Mouse (Mus musculus): ENCODE results near the gene Atg7. TPM values are rescaled to one million over a fixed set of nuclear protein-coding genes. Genes with fewer than 3 reads are reported as not detected.

The Atg7 gene
- total RNA-seq, 1 experiment = 14.6 TPM

GRCm38 (mm10) chr6:114873808-114874137, 230.9 kb downstream of the Atg7 start:
- H3K4me3 ChIP-seq (ENCODE audit: insufficient read depth in 1 of 2, low read depth in 1 of 2, low read length in 2 of 2, poor library complexity in 1 of 2, severe bottlenecking in 1 of 2) = no peak overlapping the region
- in situ Hi-C loops (cut with MboI; ENCODE audit: low sequenced_read_pairs in 2 of 2, unreplicated experiment in 2 of 2) = no loop called here
- no peak for DNase-seq (ENCODE audit: low read depth, low spot score)

GRCm38 (mm10) chr6:114874138-114874928, 231.4 kb downstream of the Atg7 start:
- H3K27ac ChIP-seq (ENCODE audit: insufficient read depth, low read depth, low read length, poor library complexity, severe bottlenecking) = no peak overlapping the region
- in situ Hi-C loops (cut with MboI; ENCODE audit: low sequenced_read_pairs in 2 of 2, unreplicated experiment in 2 of 2) = no loop called here
- H3K4me3 ChIP-seq (ENCODE audit: insufficient read depth in 1 of 2, low read depth in 1 of 2, low read length in 2 of 2, poor library complexity in 1 of 2, severe bottlenecking in 1 of 2) = peak overlapping the region; percentile 44 to 59
- TF ChIP-seq HCFC1 (IDR thresholded peaks at IDR 0.05; ENCODE audit: borderline replicate concordance, insufficient read depth, low read length) = no peak
- TF ChIP-seq MAFK (IDR thresholded peaks at IDR 0.05; ENCODE audit: insufficient read depth, low read depth, low read length) = no peak
- TF ChIP-seq CHD2 (IDR thresholded peaks at IDR 0.05; ENCODE audit: low read depth, low read length) = no peak
- no peak for TF ChIP-seq ZNF384 (IDR thresholded peaks at IDR 0.05; ENCODE audit: low read depth, low read length)
- no peak for TF ChIP-seq ZC3H11A (IDR thresholded peaks at IDR 0.05; ENCODE audit: borderline replicate concordance, low read depth, low read length)
- H3K36me3 ChIP-seq (ENCODE audit: control insufficient read depth, insufficient read depth, low read length, poor library complexity, severe bottlenecking) = no peaks in the 10 kb centered on the region
- peaks cover 0 to 11% of the 10 kb centered on the region in 2 experiments; a peak in 1 of 4 replicates for H3K4me1 ChIP-seq (ENCODE audit: control insufficient read depth in 2 of 2, insufficient read depth in 2 of 2, low read length in 2 of 2, poor library complexity in 1 of 2)
- H3K9me3 ChIP-seq (ENCODE audit: control insufficient read depth, insufficient read depth, low read depth, low read length) = no peaks in the 10 kb centered on the region
- DNase-seq (ENCODE audit: low read depth, low spot score) = no peak
- peak overlapping the region; percentile 61; the same call in 1 of the 2 replicates for H3K9ac ChIP-seq (ENCODE audit: insufficient read depth, low read depth, low read length, poor library complexity, severe bottlenecking)

More at GRCm38 (mm10) chr6:114873808-114874137, 230.9 kb downstream of the Atg7 start:
- H3K36me3 ChIP-seq (ENCODE audit: control insufficient read depth, insufficient read depth, low read length, poor library complexity, severe bottlenecking) = no peaks in the 10 kb centered on the region
- H3K27ac ChIP-seq (ENCODE audit: insufficient read depth, low read depth, low read length, poor library complexity, severe bottlenecking) = no peak overlapping the region
- TF ChIP-seq ZNF384 (IDR thresholded peaks at IDR 0.05; ENCODE audit: low read depth, low read length) (no peak), CHD2 (IDR thresholded peaks at IDR 0.05; ENCODE audit: low read depth, low read length) (no peak), HCFC1 (IDR thresholded peaks at IDR 0.05; ENCODE audit: borderline replicate concordance, insufficient read depth, low read length) (no peak), MAFK (IDR thresholded peaks at IDR 0.05; ENCODE audit: insufficient read depth, low read depth, low read length) (no peak), ZC3H11A (IDR thresholded peaks at IDR 0.05; ENCODE audit: borderline replicate concordance, low read depth, low read length) (no peak)
- H3K9me3 ChIP-seq (ENCODE audit: control insufficient read depth, insufficient read depth, low read depth, low read length) = no peaks in the 10 kb centered on the region
- no peak overlapping the region for H3K9ac ChIP-seq (ENCODE audit: insufficient read depth, low read depth, low read length, poor library complexity, severe bottlenecking)
- H3K4me1 ChIP-seq (ENCODE audit: control insufficient read depth in 2 of 2, insufficient read depth in 2 of 2, low read length in 2 of 2, poor library complexity in 1 of 2) = peaks cover 0 to 11% of the 10 kb centered on the region in 2 experiments; a peak in 1 of 4 replicates

GRCm38 (mm10) chr6:114875018-114875558, 232.2 kb downstream of the Atg7 start:
- TF ChIP-seq ZC3H11A (IDR thresholded peaks at IDR 0.05; ENCODE audit: borderline replicate concordance, low read depth, low read length) = no peak
- no peak overlapping the region for H3K27ac ChIP-seq (ENCODE audit: insufficient read depth, low read depth, low read length, poor library complexity, severe bottlenecking)
- peak overlapping the region; percentile 44 to 59 for H3K4me3 ChIP-seq (ENCODE audit: insufficient read depth in 1 of 2, low read depth in 1 of 2, low read length in 2 of 2, poor library complexity in 1 of 2, severe bottlenecking in 1 of 2)
- H3K9ac ChIP-seq (ENCODE audit: insufficient read depth, low read depth, low read length, poor library complexity, severe bottlenecking) = peak overlapping the region; percentile 61; the same call in 1 of the 2 replicates
- in situ Hi-C loops (cut with MboI; ENCODE audit: low sequenced_read_pairs in 2 of 2, unreplicated experiment in 2 of 2) = no loop called here
- H3K36me3 ChIP-seq (ENCODE audit: control insufficient read depth, insufficient read depth, low read length, poor library complexity, severe bottlenecking) = no peaks in the 10 kb centered on the region
- peaks cover 0 to 11% of the 10 kb centered on the region in 2 experiments; a peak in 1 of 4 replicates for H3K4me1 ChIP-seq (ENCODE audit: control insufficient read depth in 2 of 2, insufficient read depth in 2 of 2, low read length in 2 of 2, poor library complexity in 1 of 2)
- H3K9me3 ChIP-seq (ENCODE audit: control insufficient read depth, insufficient read depth, low read depth, low read length) = no peaks in the 10 kb centered on the region
- DNase-seq (ENCODE audit: low read depth, low spot score) = peak; percentile 49

- Histone ChIP-seq H3K27ac (ENCODE audit: insufficient read depth, low read depth, low read length, poor library complexity, severe bottlenecking) (no peak overlapping the region), H3K9ac (ENCODE audit: insufficient read depth, low read depth, low read length, poor library complexity, severe bottlenecking) (no peak overlapping the region)
These were observed 233.1 kb downstream of the Atg7 start for GRCm38 (mm10) chr6:114876033-114876432.

More at GRCm38 (mm10) chr6:114876033-114876432, 233.1 kb downstream of the Atg7 start:
- in situ Hi-C loops (cut with MboI; ENCODE audit: low sequenced_read_pairs in 2 of 2, unreplicated experiment in 2 of 2) = no loop called here
- H3K36me3 ChIP-seq (ENCODE audit: control insufficient read depth, insufficient read depth, low read length, poor library complexity, severe bottlenecking) = no peaks in the 10 kb centered on the region
- no peak for TF ChIP-seq MAFK (IDR thresholded peaks at IDR 0.05; ENCODE audit: insufficient read depth, low read depth, low read length)
- no peak for TF ChIP-seq CHD2 (IDR thresholded peaks at IDR 0.05; ENCODE audit: low read depth, low read length)
- no peak for TF ChIP-seq ZC3H11A (IDR thresholded peaks at IDR 0.05; ENCODE audit: borderline replicate concordance, low read depth, low read length)
- no peak for TF ChIP-seq ZNF384 (IDR thresholded peaks at IDR 0.05; ENCODE audit: low read depth, low read length)
- no peak for TF ChIP-seq HCFC1 (IDR thresholded peaks at IDR 0.05; ENCODE audit: borderline replicate concordance, insufficient read depth, low read length)
- H3K4me3 ChIP-seq (ENCODE audit: insufficient read depth in 1 of 2, low read depth in 1 of 2, low read length in 2 of 2, poor library complexity in 1 of 2, severe bottlenecking in 1 of 2) = no peak overlapping the region
- no peak for DNase-seq (ENCODE audit: low read depth, low spot score)
- no peaks in the 10 kb centered on the region for H3K9me3 ChIP-seq (ENCODE audit: control insufficient read depth, insufficient read depth, low read depth, low read length)
- peaks cover 0 to 11% of the 10 kb centered on the region in 2 experiments; a peak in 1 of 4 replicates for H3K4me1 ChIP-seq (ENCODE audit: control insufficient read depth in 2 of 2, insufficient read depth in 2 of 2, low read length in 2 of 2, poor library complexity in 1 of 2)
